Mouse (Mus musculus) megakaryocyte-erythroid progenitor cell, adult 5-6 weeks (primary cell): ENCODE results near the gene Agfg2. TPM values are rescaled to one million over a fixed set of nuclear protein-coding genes. Genes with fewer than 3 reads are reported as not detected.

ENCODE experiments used
- ATAC-seq: replicated peaks from 2 replicates; pipeline ENCODE4 v1.8.0; 2016; ENCODE audit warnings: mild to moderate bottlenecking, inconsistent platforms; ENCODE audit not compliant: severe bottlenecking, poor library complexity, low FRiP score, low TSS enrichment
- total RNA-seq, 2 experiments: library from RNA; stranded (forward) in 1 of 2; stranded (reverse) in 1 of 2; fragments of 200-1000, 215-1000 nt in 1 of 2; fragments of >200 nt in 1 of 2; fragmentation: Nextera tagmentation in 1 of 2; gene quantifications; 2 replicates each; pipeline ENCODE4 v1.2.3; 2014 to 2017

Gene Agfg2
- total RNA-seq, 2 experiments from 2014 or later: 17.0 to 37.5 TPM

DNA sequence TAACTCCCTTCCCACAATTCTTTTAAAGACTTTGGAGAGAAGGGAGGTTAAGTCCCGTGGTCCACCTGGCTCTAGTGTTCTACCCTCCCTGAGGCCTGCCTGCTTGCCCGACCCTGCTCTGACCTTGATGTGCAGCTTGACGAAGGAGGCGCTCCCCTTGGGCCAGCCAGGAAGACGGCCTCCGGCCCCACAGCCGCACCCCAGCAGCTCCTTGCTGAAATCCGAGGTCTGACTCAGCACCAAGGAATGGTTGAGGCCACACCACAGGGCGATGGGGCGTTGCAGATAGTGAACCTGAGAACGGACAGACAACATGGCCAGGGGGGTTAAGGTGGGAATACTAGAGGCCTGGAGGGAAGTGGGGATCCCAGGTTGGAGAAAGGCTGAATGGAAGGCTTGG lies 71.0 kb downstream of the Agfg2 start, which contains the start of gene Pcolce:
Pcolce (minus strand) TSS at position 235 of the 400 bp plus-strand sequence.
- ATAC-seq: no peak

DNA sequence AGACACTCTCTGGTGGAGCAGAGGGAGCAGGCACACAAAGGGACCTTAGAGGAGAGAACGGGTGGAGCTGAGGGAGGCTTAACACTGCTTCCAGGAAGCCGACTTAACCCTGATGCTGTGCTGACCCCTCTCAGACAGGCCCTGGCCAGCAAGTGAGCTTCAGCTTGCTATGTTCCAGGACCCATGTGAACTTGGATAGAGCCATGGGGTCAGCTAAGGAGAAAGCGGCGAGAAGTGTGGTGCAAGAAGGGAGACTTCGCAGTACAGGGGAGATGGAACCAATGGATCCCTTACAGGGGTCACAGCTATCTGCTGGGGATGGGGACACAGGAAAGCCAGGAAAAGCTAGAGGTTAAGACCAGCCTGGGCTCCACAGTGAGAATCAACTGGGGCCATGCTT lies 71.5 kb downstream of the Agfg2 start:
- ATAC-seq: no peak

DNA sequence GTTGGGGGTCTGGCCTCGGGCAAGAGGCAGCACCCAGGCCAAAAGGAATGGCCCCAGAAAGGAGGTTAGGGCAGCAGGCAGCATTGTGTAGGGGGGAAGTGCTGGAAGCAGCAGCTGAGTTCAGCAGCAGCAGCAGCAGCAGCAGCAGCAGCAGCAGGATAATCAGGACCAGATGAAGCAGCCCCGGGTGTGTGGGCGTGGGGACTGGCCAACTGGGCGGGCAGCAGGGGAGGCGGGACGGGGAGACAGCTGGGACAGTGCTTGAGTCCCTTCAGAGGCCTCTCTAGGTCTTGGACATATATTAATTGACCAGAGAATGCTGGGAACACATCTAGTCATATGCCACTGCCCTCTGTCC lies 73.3 kb downstream of the Agfg2 start:
- ATAC-seq: no peak

DNA sequence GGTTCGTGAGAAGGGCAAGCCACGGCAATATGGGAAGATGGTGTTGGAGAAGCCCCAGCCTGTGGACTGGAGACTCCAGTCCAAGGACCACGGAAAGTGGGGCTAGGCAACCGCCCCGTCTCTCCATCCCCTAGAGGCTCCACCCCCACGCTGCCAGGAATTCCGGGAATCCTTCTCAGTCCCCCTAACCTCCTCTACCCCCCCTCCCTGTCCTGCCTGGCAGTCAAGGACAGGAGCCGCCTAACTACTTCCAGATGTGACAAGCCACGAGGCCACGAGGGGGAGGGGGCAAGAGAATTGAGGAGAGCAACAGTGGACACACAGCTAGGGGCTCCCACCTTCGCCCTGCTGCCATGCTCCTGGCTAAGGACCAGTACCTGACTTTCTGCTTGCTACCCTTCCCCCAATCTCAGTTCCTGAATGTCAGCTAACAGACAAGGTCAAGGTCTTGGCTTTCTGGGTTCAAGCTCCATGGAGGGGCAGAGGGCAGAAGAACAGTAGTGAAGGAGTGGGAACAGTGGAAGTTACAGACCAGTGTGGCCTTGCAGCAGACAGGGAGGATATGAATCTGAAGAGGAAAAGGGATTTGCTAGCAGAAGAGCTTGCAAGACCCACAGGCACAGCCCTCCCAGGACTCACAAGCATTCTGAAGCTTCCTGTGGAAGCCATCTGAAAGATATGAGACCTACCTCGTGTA lies 73.8 kb downstream of the Agfg2 start:
- no peak for ATAC-seq

DNA sequence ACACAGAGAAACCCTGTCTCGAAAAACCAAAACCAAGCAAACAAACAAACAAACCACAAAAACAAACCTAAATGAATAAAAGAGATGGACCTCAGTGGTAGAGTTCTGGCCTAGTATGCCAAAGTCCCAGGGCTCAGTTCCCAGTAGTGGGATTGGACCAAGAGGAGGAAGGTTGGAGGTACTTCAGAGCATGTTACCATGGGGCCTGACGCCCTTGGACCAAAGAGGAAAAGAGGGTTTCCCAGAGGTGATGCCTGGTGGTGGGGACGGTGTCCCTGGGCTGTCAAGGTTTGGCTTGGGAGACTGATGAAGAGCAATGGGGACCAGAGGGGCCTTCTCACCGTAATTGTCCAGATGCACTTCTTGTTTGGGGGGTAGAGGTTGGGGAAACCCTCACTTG lies 74.5 kb downstream of the Agfg2 start:
- ATAC-seq: no peak

DNA sequence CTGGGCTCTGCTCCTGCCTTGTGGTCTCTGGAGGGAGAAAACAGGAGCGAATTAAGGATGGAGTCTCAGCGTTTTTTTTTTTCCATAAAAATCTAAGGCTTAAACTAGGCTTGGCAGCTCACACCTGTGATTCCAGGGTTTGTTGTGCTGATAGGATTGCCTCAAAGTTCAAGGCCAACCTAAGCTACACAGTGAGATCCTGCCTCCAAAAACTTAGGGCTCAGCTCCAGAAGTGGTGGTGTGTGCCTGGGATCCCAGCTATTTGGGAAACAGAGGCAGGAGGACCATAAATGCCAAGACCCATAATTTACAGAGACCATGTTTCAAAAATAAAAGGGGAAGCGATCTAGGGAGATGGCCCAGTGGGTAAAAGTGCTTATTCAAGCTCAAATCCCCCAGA lies 75.2 kb downstream of the Agfg2 start:
- no peak for ATAC-seq

DNA sequence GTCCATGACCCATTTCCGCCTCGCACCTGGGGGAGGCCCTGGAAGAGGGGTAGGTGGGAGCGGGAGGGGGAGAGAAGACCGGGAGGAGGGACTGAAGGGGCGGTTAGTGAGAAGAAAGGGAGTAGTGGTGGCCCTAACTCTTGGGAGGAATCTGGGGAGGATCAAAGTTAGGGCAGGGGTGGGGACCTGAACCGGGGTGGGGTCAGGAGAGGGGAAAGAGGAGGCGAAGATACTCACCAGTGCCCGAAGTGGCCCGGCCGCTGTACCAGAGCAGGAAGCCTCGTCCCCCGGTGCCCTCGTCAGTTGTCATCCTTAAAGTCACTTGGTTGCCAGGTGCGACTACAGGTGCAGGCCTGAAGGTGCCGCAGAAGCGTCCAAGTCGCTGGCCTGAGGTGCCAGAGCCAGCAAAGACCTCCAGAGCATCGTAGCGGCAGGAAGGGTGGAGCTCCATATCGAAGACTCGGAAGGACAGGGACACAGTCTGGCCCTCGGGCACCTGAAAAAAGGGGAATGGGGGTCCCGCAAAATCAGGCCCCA lies 75.8 kb downstream of the Agfg2 start:
- no peak for ATAC-seq

DNA sequence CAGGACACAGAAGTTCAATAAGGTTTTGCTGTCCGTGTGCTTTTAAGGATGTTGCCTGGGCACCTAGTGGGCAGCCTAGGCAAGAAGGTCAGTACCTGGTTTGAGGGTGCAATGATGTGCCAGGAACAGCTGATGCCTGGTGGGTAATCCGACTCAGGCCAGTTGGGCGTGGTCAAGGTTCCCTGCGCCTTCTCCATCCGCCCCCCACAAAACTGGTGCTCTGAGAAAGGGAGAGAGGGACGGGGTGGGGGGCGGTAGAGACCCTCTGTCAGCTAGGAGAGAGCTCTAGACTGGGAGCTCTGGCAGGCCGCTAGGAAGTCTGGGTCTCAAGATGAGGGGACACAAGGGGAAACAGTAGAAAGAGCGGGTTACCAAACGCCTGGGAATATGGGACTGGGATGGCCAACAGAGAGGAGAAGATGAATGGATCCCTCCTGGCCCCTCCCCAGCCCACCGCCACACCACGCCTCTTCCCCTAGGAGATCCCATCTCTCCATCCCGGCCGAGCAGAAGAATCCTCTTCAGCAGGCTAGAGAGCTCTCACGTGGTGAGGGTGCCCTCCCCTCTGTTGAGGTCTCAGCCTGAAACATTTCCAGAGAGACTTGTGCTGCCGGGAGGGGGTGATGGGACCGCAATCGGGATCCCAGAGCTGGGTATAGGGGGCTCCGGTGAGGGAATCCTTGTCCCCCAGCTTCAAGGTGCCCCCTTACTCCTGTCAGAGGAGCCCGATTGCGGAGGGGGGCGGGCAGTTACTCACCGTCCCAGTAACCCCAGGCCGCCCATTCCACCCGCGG lies 76.5 kb downstream of the Agfg2 start:
- no peak for ATAC-seq

GRCm38 (mm10) chr5:137601365-137601729 lies 83.2 kb downstream of the Agfg2 start:
- ATAC-seq: no peak

DNA sequence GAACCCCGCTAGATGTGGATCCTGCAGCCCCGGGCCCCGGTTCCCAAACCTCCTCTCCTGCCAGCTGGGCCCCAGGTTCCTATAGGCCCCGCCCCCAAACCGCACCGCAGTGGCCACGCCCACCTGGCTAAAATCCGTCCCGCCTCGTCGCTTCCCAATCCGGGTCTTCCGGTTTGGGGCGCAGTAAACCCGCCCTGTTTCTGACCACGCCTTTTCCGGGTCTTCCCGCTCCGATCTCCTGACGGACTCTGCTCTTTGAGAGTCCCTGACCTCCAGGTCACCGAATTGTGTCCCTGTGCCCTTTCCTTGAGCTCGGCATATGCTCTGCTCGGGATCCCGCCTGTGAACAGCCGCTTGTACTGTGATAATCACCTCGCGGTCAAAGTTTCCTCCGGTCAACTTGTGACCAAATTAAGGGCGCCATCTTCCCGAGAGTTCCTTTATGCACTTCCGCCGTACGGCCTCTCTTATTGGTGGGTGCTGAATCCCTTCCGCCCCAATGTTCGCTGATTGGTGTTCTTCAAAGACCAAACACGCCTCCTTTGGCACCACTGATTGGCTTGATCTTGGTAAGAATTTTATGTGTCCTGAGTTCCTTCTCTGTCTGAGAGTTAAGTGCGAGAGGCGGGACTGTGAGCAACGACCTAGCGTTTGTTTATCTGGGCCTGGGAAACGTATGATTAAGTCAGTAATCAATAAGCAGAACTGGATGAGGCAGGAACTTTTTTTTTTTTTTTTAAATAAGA lies 83.7 kb downstream of the Agfg2 start, which contains the start of gene Mospd3:
Mospd3 (minus strand) TSS at position 440 of the 746 bp plus-strand sequence.
- ATAC-seq: peak; percentile 83

Other genes with a start within 250 kb of the Agfg2 start
- gene Zan, start 207.7 kb downstream of the Agfg2 start, total RNA-seq (2014; fragmentation: Nextera tagmentation): 0.02 and 0.92 TPM in 2 replicates
- gene Zan, start 207.7 kb downstream of the Agfg2 start, total RNA-seq (2017): 0.05 and 0.11 TPM in 2 replicates
- 51.2 and 51.5 TPM in 2 replicates for gene Pop7, start 182.2 kb downstream of the Agfg2 start, total RNA-seq (2014; fragmentation: Nextera tagmentation)
- gene Pop7, start 182.2 kb downstream of the Agfg2 start, total RNA-seq (2017): 26.6 and 34.2 TPM in 2 replicates
- 19.8 and 39.2 TPM in 2 replicates for gene Gigyf1, start 166.2 kb downstream of the Agfg2 start, total RNA-seq (2014; fragmentation: Nextera tagmentation)
- gene Gigyf1, start 166.2 kb downstream of the Agfg2 start, total RNA-seq (2017): 7.9 and 10.8 TPM in 2 replicates
- gene Epo, start 151.5 kb downstream of the Agfg2 start, total RNA-seq (2014; fragmentation: Nextera tagmentation): not detected in 2 replicates
- gene Epo, start 151.5 kb downstream of the Agfg2 start, total RNA-seq (2017): not detected in 2 replicates
- gene Gnb2, start 151.2 kb downstream of the Agfg2 start, total RNA-seq (2014; fragmentation: Nextera tagmentation): 367 and 396 TPM in 2 replicates
- 155 and 173 TPM in 2 replicates for gene Gnb2, start 151.2 kb downstream of the Agfg2 start, total RNA-seq (2017)
- not detected in 2 replicates for gene Actl6b, start 131.2 kb downstream of the Agfg2 start, total RNA-seq (2014; fragmentation: Nextera tagmentation)
- not detected in 2 replicates for gene Actl6b, start 131.2 kb downstream of the Agfg2 start, total RNA-seq (2017)
- 166 and 215 TPM in 2 replicates for gene Tfr2, start 114.9 kb downstream of the Agfg2 start, total RNA-seq (2014; fragmentation: Nextera tagmentation)
- gene Tfr2, start 114.9 kb downstream of the Agfg2 start, total RNA-seq (2017): 94.7 and 144 TPM in 2 replicates
- gene Mospd3, start 83.7 kb downstream of the Agfg2 start, total RNA-seq (2014; fragmentation: Nextera tagmentation): 258 and 312 TPM in 2 replicates
- gene Mospd3, start 83.7 kb downstream of the Agfg2 start, total RNA-seq (2017): 15.8 and 18.8 TPM in 2 replicates
- gene Pcolce, start 70.9 kb downstream of the Agfg2 start, total RNA-seq (2014; fragmentation: Nextera tagmentation): 3.5 TPM in 1 of 2 replicates, not detected in the other
- 0.34 TPM in 1 of 2 replicates, not detected in the other for gene Pcolce, start 70.9 kb downstream of the Agfg2 start, total RNA-seq (2017)
- not detected in 2 replicates for gene Fbxo24, start 55.7 kb downstream of the Agfg2 start, total RNA-seq (2014; fragmentation: Nextera tagmentation)
- not detected in 2 replicates for gene Fbxo24, start 55.7 kb downstream of the Agfg2 start, total RNA-seq (2017)
- 56.4 and 79.5 TPM in 2 replicates for gene Lrch4, start 55.6 kb downstream of the Agfg2 start, total RNA-seq (2014; fragmentation: Nextera tagmentation)
- gene Lrch4, start 55.6 kb downstream of the Agfg2 start, total RNA-seq (2017): 13.9 and 14.7 TPM in 2 replicates
- gene Gm20605, start 55.6 kb downstream of the Agfg2 start, total RNA-seq (2014; fragmentation: Nextera tagmentation): 19.5 and 22.4 TPM in 2 replicates
- gene Gm20605, start 55.6 kb downstream of the Agfg2 start, total RNA-seq (2017): 2.8 and 3.1 TPM in 2 replicates
- 45.8 and 69.9 TPM in 2 replicates for gene Sap25, start 43.4 kb downstream of the Agfg2 start, total RNA-seq (2014; fragmentation: Nextera tagmentation)
- gene Sap25, start 43.4 kb downstream of the Agfg2 start, total RNA-seq (2017): 10.0 and 12.9 TPM in 2 replicates
- gene Irs3, start 39.0 kb downstream of the Agfg2 start, total RNA-seq (2014; fragmentation: Nextera tagmentation): not detected in 2 replicates
- 0.80 TPM in 1 of 2 replicates, not detected in the other for gene Irs3, start 39.0 kb downstream of the Agfg2 start, total RNA-seq (2017)
- 0.57 TPM in 1 of 2 replicates, not detected in the other for gene Nyap1, start 56.9 kb upstream of the Agfg2 start, total RNA-seq (2014; fragmentation: Nextera tagmentation)
- not detected in 2 replicates for gene Nyap1, start 56.9 kb upstream of the Agfg2 start, total RNA-seq (2017)
- 45.4 and 55.2 TPM in 2 replicates for gene Tsc22d4, start 61.0 kb upstream of the Agfg2 start, total RNA-seq (2014; fragmentation: Nextera tagmentation)
- gene Tsc22d4, start 61.0 kb upstream of the Agfg2 start, total RNA-seq (2017): 43.0 and 66.3 TPM in 2 replicates
- 40.6 and 60.7 TPM in 2 replicates for gene Ppp1r35, start 94.1 kb upstream of the Agfg2 start, total RNA-seq (2014; fragmentation: Nextera tagmentation)
- gene Ppp1r35, start 94.1 kb upstream of the Agfg2 start, total RNA-seq (2017): 30.0 and 60.2 TPM in 2 replicates
- 59.2 and 84.0 TPM in 2 replicates for gene Mepce, start 102.9 kb upstream of the Agfg2 start, total RNA-seq (2014; fragmentation: Nextera tagmentation)
- gene Mepce, start 102.9 kb upstream of the Agfg2 start, total RNA-seq (2017): 22.0 and 26.7 TPM in 2 replicates
- gene Zcwpw1, start 103.1 kb upstream of the Agfg2 start, total RNA-seq (2014; fragmentation: Nextera tagmentation): 4.2 and 5.5 TPM in 2 replicates
- 7.8 and 18.7 TPM in 2 replicates for gene Zcwpw1, start 103.1 kb upstream of the Agfg2 start, total RNA-seq (2017)
- gene Pilra, start 151.6 kb upstream of the Agfg2 start, total RNA-seq (2014; fragmentation: Nextera tagmentation): 6.5 TPM in 1 of 2 replicates, not detected in the other
- not detected in 2 replicates for gene Pilra, start 151.6 kb upstream of the Agfg2 start, total RNA-seq (2017)
- not detected in 2 replicates for gene Pilrb1, start 173.4 kb upstream of the Agfg2 start, total RNA-seq (2014; fragmentation: Nextera tagmentation)
- not detected in 2 replicates for gene Pilrb1, start 173.4 kb upstream of the Agfg2 start, total RNA-seq (2017)
- 1.5 TPM in 1 of 2 replicates, not detected in the other for gene Pilrb2, start 187.1 kb upstream of the Agfg2 start, total RNA-seq (2014; fragmentation: Nextera tagmentation)
- not detected in 2 replicates for gene Pilrb2, start 187.1 kb upstream of the Agfg2 start, total RNA-seq (2017)
- gene Cyp3a13, start 236.9 kb upstream of the Agfg2 start, total RNA-seq (2014; fragmentation: Nextera tagmentation): not detected in 2 replicates
- gene Cyp3a13, start 236.9 kb upstream of the Agfg2 start, total RNA-seq (2017): not detected in 2 replicates